ENCODE assay signal across 15 mouse cellular contexts in genomic region chr13:13487851-13488250, GRCm38 (mm10). TPM values are rescaled to one million over a fixed set of nuclear protein-coding genes. Genes with fewer than 3 reads are reported as not detected.
DNase-seq lines count a peak whose midpoint lies in the region; ATAC-seq and TF ChIP-seq lines count a peak whose summit lies in the region.
"Had no signal": no experiment of that assay in that cellular context is flagged by ENCODE, and none has a peak within 500 bp of the region (broad histone marks: within the 10 kb centered on the region; RNA-seq: fewer than 3 reads in every experiment).

No protein-coding gene starts in this region.

- H3K27me3 ChIP-seq in heart, embryonic 11.5 days (ENCODE audit: control insufficient read depth, insufficient read depth, low read length) = no peaks in the 10 kb centered on the region
- no peaks in the 10 kb centered on the region for H3K27me3 ChIP-seq in testis, adult 2 months (ENCODE audit: control insufficient read depth, insufficient read depth, low read length)
- H3K27me3 ChIP-seq: forebrain, embryonic 12.5 days; limb, embryonic 13.5 days; neural tube, embryonic 12.5 days had no signal

- TF ChIP-seq CTCF in testis, adult 2 months (IDR thresholded peaks at IDR 0.05; ENCODE audit: control insufficient read depth, insufficient read depth, insufficient replicate concordance, low read depth, low read length) = no peak

- H3K27ac ChIP-seq in heart, embryonic 11.5 days (ENCODE audit: low read depth, low read length) = no peak overlapping the region
- H3K27ac ChIP-seq in testis, adult 2 months (ENCODE audit: control insufficient read depth, insufficient read depth, low read depth, low read length) = peak overlapping the region; percentile 49; the same call in 1 of the 2 replicates
- H3K27ac ChIP-seq: forebrain, embryonic 12.5 days; hindbrain, embryonic 10.5 days; limb, embryonic 13.5 days; neural tube, embryonic 12.5 days had no signal

- intact Hi-C loops in heart, postnatal 10 days (cut with DNase I) = no loop called here

- H3K4me1 ChIP-seq in heart, embryonic 11.5 days (ENCODE audit: control insufficient read depth, insufficient read depth, low read length) = no peaks in the 10 kb centered on the region
- no peaks in the 10 kb centered on the region for H3K4me1 ChIP-seq in testis, adult 2 months (ENCODE audit: control insufficient read depth, insufficient read depth, low read length)
- H3K4me1 ChIP-seq: megakaryocyte, embryonic 14.5 days had no signal

- H3K4me3 ChIP-seq in heart, embryonic 11.5 days (ENCODE audit: low read depth, low read length) = no peak overlapping the region
- no peak overlapping the region for H3K4me3 ChIP-seq in testis, adult 2 months (ENCODE audit: control insufficient read depth, low read depth, low read length)
- H3K4me3 ChIP-seq: forebrain, embryonic 12.5 days; hindbrain, embryonic 10.5 days; limb, embryonic 13.5 days; megakaryocyte, embryonic 14.5 days; neural tube, embryonic 12.5 days had no signal

- 85% methylated on average over 1 of the region's 1 CpGs for WGBS in heart, embryonic 11.5 days (ENCODE audit: insufficient replicate concordance)

- H3K36me3 ChIP-seq in heart, embryonic 11.5 days (ENCODE audit: control insufficient read depth, insufficient read depth, low read length) = peaks cover 6% of the 10 kb centered on the region; the same call in 1 of the 2 replicates
- no peaks in the 10 kb centered on the region for H3K36me3 ChIP-seq in testis, adult 2 months (ENCODE audit: control insufficient read depth, insufficient read depth, low read length)
- H3K36me3 ChIP-seq: forebrain, embryonic 12.5 days; hindbrain, embryonic 10.5 days; neural tube, embryonic 12.5 days had no signal

- no peak overlapping the region for H3K4me2 ChIP-seq in heart, embryonic 11.5 days
- H3K4me2 ChIP-seq: forebrain, embryonic 12.5 days; limb, embryonic 13.5 days; neural tube, embryonic 12.5 days had no signal

- no peak overlapping the region for H3K9ac ChIP-seq in heart, embryonic 11.5 days (ENCODE audit: low read depth, low read length)
- H3K9ac ChIP-seq: forebrain, embryonic 12.5 days; limb, embryonic 13.5 days; neural tube, embryonic 12.5 days had no signal

- H3K9me3 ChIP-seq in heart, embryonic 11.5 days (replicated peaks; ENCODE audit: control insufficient read depth, low read length) = no peaks in the 10 kb centered on the region
- H3K9me3 ChIP-seq: forebrain, embryonic 12.5 days; hindbrain, embryonic 10.5 days; limb, embryonic 13.5 days; megakaryocyte, embryonic 14.5 days; neural tube, embryonic 12.5 days had no signal

- DNase-seq in heart, adult 18-20 months = peak; percentile 64 to 88
- no peak for DNase-seq in testis, postnatal 10 days (ENCODE audit: low spot score)
- peak; percentile 46 to 61 for DNase-seq in heart, postnatal 10 days
- no peak for DNase-seq in left cerebral cortex, adult 9 months (ENCODE audit: low spot score in 2 of 2)
- DNase-seq in adrenal gland, adult 18-20 months (ENCODE audit: low spot score in 2 of 2) = no peak
- DNase-seq: cerebellum, adult 8-10 months; kidney, adult 9 months; thymus, postnatal 25 days had no signal

- no peak for ATAC-seq in heart, embryonic 11.5 days (replicated peaks; ENCODE audit: insufficient number of reproducible peaks, low FRiP score, low TSS enrichment)

- no peak for TF ChIP-seq POLR2A in testis, adult 2 months (IDR thresholded peaks at IDR 0.05; ENCODE audit: control insufficient read depth, low read depth, low read length)

RNA-seq across cellular contexts. Expression of gene Nid1, which starts 50.5 kb away (rescaled TPM):
- total RNA-seq in heart, adult 18-20 months (2021) = 10 to 100 TPM; 44.3 to 51.5 TPM
- 61.4 and 92.5 TPM in 2 replicates for polyA plus RNA-seq in heart, embryonic 11.5 days (2014; fragmentation: Nextera tagmentation; extraction: Ambion mirVana)
- 14.8 and 16.3 TPM in 2 replicates for polyA plus RNA-seq in testis, adult 2 months (2012; rRNA removed)
- total RNA-seq in heart, postnatal 10 days (2021) = 100 to 1,000 TPM; 202 to 215 TPM
- 10 to 100 TPM; 39.1 to 60.2 TPM for total RNA-seq in adrenal gland, adult 18-20 months (2021)

Comparison
In these comparisons a context has a peak if more than half of its experiments do, and no peak if none do; other contexts are left out.
1. DNase-seq: peak in heart, adult 18-20 months (2 of 2) and heart, postnatal 10 days (2 of 2); none in testis, postnatal 10 days (single experiment), left cerebral cortex, adult 9 months (0 of 2) and adrenal gland, adult 18-20 months (0 of 2).